Comparison of ENCODE assay signal across 15 mouse cellular contexts in the genomic region with DNA sequence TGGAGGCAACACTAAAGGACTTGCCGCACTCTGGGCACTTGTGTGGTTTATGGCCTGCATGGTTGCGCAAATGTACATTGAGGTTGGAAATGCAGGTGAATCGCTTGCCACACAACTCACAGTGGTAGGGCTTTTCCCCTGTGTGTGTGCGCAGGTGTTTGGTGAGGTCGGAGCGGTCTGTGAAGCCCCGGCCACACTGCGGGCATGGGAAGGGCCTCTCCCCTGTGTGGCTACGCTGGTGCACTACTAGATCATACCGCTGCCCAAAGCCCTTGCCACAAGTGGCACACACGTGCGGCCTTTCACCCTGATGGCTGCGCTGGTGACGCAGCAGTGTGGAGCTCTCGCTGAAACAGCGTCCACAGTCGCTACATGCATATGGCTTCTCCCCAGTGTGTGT. TPM values are rescaled to one million over a fixed set of nuclear protein-coding genes. Genes with fewer than 3 reads are reported as not detected.
DNase-seq lines count a peak whose midpoint lies in the region; ATAC-seq and TF ChIP-seq lines count a peak whose summit lies in the region.
"Had no signal": no experiment of that assay in that cellular context is flagged by ENCODE, and none has a peak within 500 bp of the region (broad histone marks: within the 10 kb centered on the region; RNA-seq: fewer than 3 reads in every experiment).

No protein-coding gene starts in this region.

- peaks cover under 1% of the 10 kb centered on the region for H3K4me1 ChIP-seq in forebrain, embryonic 15.5 days
- H3K4me1 ChIP-seq in forebrain, embryonic 10.5 days = no peaks in the 10 kb centered on the region
- peaks cover 14% of the 10 kb centered on the region for H3K4me1 ChIP-seq in liver, embryonic 13.5 days (replicated peaks)
- peaks cover 0 to 3% of the 10 kb centered on the region in 2 experiments; a peak in 1 of 4 replicates for H3K4me1 ChIP-seq in CH12.LX (ENCODE audit: control insufficient read depth in 1 of 2, insufficient read depth in 2 of 2)
- H3K4me1 ChIP-seq: forebrain, embryonic 12.5 days had no signal

- peaks cover 51% of the 10 kb centered on the region for H3K36me3 ChIP-seq in forebrain, embryonic 15.5 days
- peaks cover 76% of the 10 kb centered on the region for H3K36me3 ChIP-seq in forebrain, embryonic 10.5 days (replicated peaks)
- peaks cover 89% of the 10 kb centered on the region for H3K36me3 ChIP-seq in liver, embryonic 13.5 days
- H3K36me3 ChIP-seq in CH12.LX (replicated peaks in 1 of 2; ENCODE audit: control insufficient read depth in 1 of 2, insufficient read depth in 1 of 2, low read length in 1 of 2) = peaks cover 42 to 97% of the 10 kb centered on the region in 2 experiments

- no peak overlapping the region for H3K4me2 ChIP-seq in forebrain, embryonic 15.5 days (replicated peaks)
- H3K4me2 ChIP-seq in liver, embryonic 13.5 days = no peak overlapping the region
- no peak overlapping the region for H3K4me2 ChIP-seq in CH12.LX (ENCODE audit: insufficient read depth, low read depth, poor library complexity, severe bottlenecking)
- H3K4me2 ChIP-seq: forebrain, embryonic 12.5 days had no signal

- TF ChIP-seq CTCF in CH12.LX (conservative IDR thresholded peaks at IDR 0.05 in 1 of 2, IDR thresholded peaks at IDR 0.05 in 1 of 2; ENCODE audit: low read depth in 2 of 2, low read length in 2 of 2) = no peak

- no peak for TF ChIP-seq POLR2A in CH12.LX (IDR thresholded peaks at IDR 0.05; ENCODE audit: low read depth, low read length)

- 89% methylated on average over 17 of the region's 17 CpGs for WGBS in forebrain, embryonic 15.5 days
- WGBS in forebrain, embryonic 10.5 days = 84% methylated on average over 17 of the region's 17 CpGs
- 87% methylated on average over 17 of the region's 17 CpGs for WGBS in liver, embryonic 13.5 days (ENCODE audit: insufficient replicate concordance)

- in situ Hi-C loops in CH12.LX (cut with MboI; ENCODE audit: low pct_ligation_motif_present, low pct_unique_long_range_greater_than_20kb, low sequenced_read_pairs) = no loop called here

- no peak for DNase-seq in forebrain, embryonic 10.5 days (ENCODE audit: extremely low spot score, low spot score)
- DNase-seq in liver, embryonic 13.5 days = no peak
- no peak for DNase-seq in liver
- no peak for DNase-seq in CH12.LX (ENCODE audit: extremely low read depth)
- peak; percentile 44 for DNase-seq in R1 (ENCODE audit: low read depth, low spot score)
- DNase-seq in left cerebral cortex, postnatal 10 days (ENCODE audit: extremely low spot score in 1 of 2, low spot score in 2 of 2) = no peak
- no peak for DNase-seq in spleen, postnatal 14 days (ENCODE audit: low spot score in 2 of 2)
- DNase-seq: B cell, adult 2 months; cerebellum, adult 18-20 months; heart, postnatal 36 days had no signal

- no peak overlapping the region for H3K9ac ChIP-seq in forebrain, embryonic 15.5 days (replicated peaks)
- H3K9ac ChIP-seq in liver, embryonic 13.5 days = no peak overlapping the region
- no peak overlapping the region for H3K9ac ChIP-seq in CH12.LX (ENCODE audit: insufficient read depth, low read depth)
- H3K9ac ChIP-seq: forebrain, embryonic 12.5 days had no signal

- dilution Hi-C loops in CH12.LX (cut with MboI; ENCODE audit: extremely low pct_ligation_motif_present, extremely low pct_unique_long_range_greater_than_20kb, low sequenced_read_pairs) = no loop called here

- H3K27me3 ChIP-seq in forebrain, embryonic 15.5 days = no peaks in the 10 kb centered on the region
- H3K27me3 ChIP-seq in forebrain, embryonic 10.5 days (ENCODE audit: poor library complexity, severe bottlenecking) = no peaks in the 10 kb centered on the region
- H3K27me3 ChIP-seq in liver, embryonic 13.5 days = no peaks in the 10 kb centered on the region
- no peaks in the 10 kb centered on the region for H3K27me3 ChIP-seq in CH12.LX (replicated peaks)
- H3K27me3 ChIP-seq: forebrain, embryonic 12.5 days had no signal

- no peaks in the 10 kb centered on the region for H3K9me3 ChIP-seq in forebrain, embryonic 15.5 days
- no peaks in the 10 kb centered on the region for H3K9me3 ChIP-seq in forebrain, embryonic 10.5 days
- H3K9me3 ChIP-seq in liver, embryonic 13.5 days (replicated peaks) = no peaks in the 10 kb centered on the region
- H3K9me3 ChIP-seq in CH12.LX (replicated peaks; ENCODE audit: low read length) = no peaks in the 10 kb centered on the region
- H3K9me3 ChIP-seq: forebrain, embryonic 12.5 days; heart, embryonic 10.5 days had no signal

- peak; percentile 34 for ATAC-seq in forebrain, embryonic 15.5 days (replicated peaks)
- ATAC-seq in liver, embryonic 13.5 days (ENCODE audit: low read depth) = peak; percentile 16; the same call in 1 of the 2 replicates

- intact Hi-C loops in left cerebral cortex, postnatal 10 days (cut with DNase I) = no loop called here

- no peak for TF ChIP-seq RAD21 in CH12.LX (IDR thresholded peaks at IDR 0.05; ENCODE audit: low read depth, low read length)

- no peaks in the 10 kb centered on the region for H3K79me2 ChIP-seq in CH12.LX (replicated peaks; ENCODE audit: control insufficient read depth, extremely low read depth, insufficient read depth, poor library complexity, severe bottlenecking)

- TF ChIP-seq EP300 in CH12.LX (IDR thresholded peaks at IDR 0.05; ENCODE audit: low read length) = no peak

- H3K27ac ChIP-seq in forebrain, embryonic 15.5 days (replicated peaks) = no peak overlapping the region
- no peak overlapping the region for H3K27ac ChIP-seq in forebrain, embryonic 10.5 days
- no peak overlapping the region for H3K27ac ChIP-seq in liver, embryonic 13.5 days
- no peak overlapping the region for H3K27ac ChIP-seq in CH12.LX (ENCODE audit: insufficient read depth, low read depth)
- H3K27ac ChIP-seq: forebrain, embryonic 12.5 days; heart, embryonic 10.5 days had no signal

- H3K4me3 ChIP-seq in forebrain, embryonic 15.5 days = no peak overlapping the region
- H3K4me3 ChIP-seq in forebrain, embryonic 10.5 days = no peak overlapping the region
- H3K4me3 ChIP-seq in liver, embryonic 13.5 days (replicated peaks) = no peak overlapping the region
- no peak overlapping the region for H3K4me3 ChIP-seq in CH12.LX (replicated peaks in 1 of 3; ENCODE audit: low read depth in 2 of 3, low read length in 2 of 3, poor library complexity in 1 of 3)
- H3K4me3 ChIP-seq: forebrain, embryonic 12.5 days; heart, embryonic 10.5 days had no signal

TF ChIP-seq in CH12.LX, 34 proteins besides CTCF, POLR2A, EP300 and RAD21:
- TF ChIP-seq MEF2A (IDR thresholded peaks at IDR 0.05; ENCODE audit: borderline replicate concordance, low read depth, low read length) (no peak), POLR2AphosphoS2 (IDR thresholded peaks at IDR 0.05; ENCODE audit: low read depth, low read length) (peak; percentile 12; the same call in 1 of the 2 replicates), MAX (IDR thresholded peaks at IDR 0.05; ENCODE audit: low read length) (no peak), KAT2A (IDR thresholded peaks at IDR 0.05; ENCODE audit: insufficient replicate concordance, low read length) (no peak), HCFC1 (IDR thresholded peaks at IDR 0.05; ENCODE audit: low read depth, low read length) (no peak)
TF ChIP-seq in CH12.LX: peak in this region for 1.

RNA-seq across cellular contexts. Expression of a gene that starts 9.5 kb away (rescaled TPM):
- polyA plus RNA-seq in forebrain, embryonic 15.5 days (2015; fragmentation: Nextera tagmentation; extraction: Ambion mirVana) = 34.0 and 34.3 TPM in 2 replicates
- polyA plus RNA-seq in forebrain, embryonic 10.5 days (2016; fragmentation: Nextera tagmentation; extraction: Ambion mirVana) = 27.1 and 30.9 TPM in 2 replicates
- 12.2 and 12.6 TPM in 2 replicates for polyA plus RNA-seq in liver, embryonic 13.5 days (2015; fragmentation: Nextera tagmentation; extraction: Ambion mirVana)
- total RNA-seq in CH12.LX (2012; rRNA removed) = 14.7 and 18.7 TPM in 2 replicates
- 13.1 and 14.2 TPM in 2 replicates for total RNA-seq in CH12.LX (2014; rRNA removed)
- polyA plus RNA-seq in CH12.LX (2012; ENCODE audit: insufficient read length, low read depth) = 17.6 and 17.7 TPM in 2 replicates
- 10 to 100 TPM; 19.2 to 21.4 TPM for total RNA-seq in left cerebral cortex, postnatal 10 days (2021)

RNA-seq across cellular contexts. Expression of a gene that starts 13.8 kb away (rescaled TPM):
- polyA plus RNA-seq in forebrain, embryonic 15.5 days (2015; fragmentation: Nextera tagmentation; extraction: Ambion mirVana) = 39.0 and 40.6 TPM in 2 replicates
- 23.9 and 24.1 TPM in 2 replicates for polyA plus RNA-seq in forebrain, embryonic 10.5 days (2016; fragmentation: Nextera tagmentation; extraction: Ambion mirVana)
- 40.5 and 47.7 TPM in 2 replicates for polyA plus RNA-seq in liver, embryonic 13.5 days (2015; fragmentation: Nextera tagmentation; extraction: Ambion mirVana)
- 34.9 and 43.7 TPM in 2 replicates for total RNA-seq in CH12.LX (2012; rRNA removed)
- total RNA-seq in CH12.LX (2014; rRNA removed) = 38.8 and 40.5 TPM in 2 replicates
- 27.4 and 31.2 TPM in 2 replicates for polyA plus RNA-seq in CH12.LX (2012; ENCODE audit: insufficient read length, low read depth)
- 10 to 100 TPM; 47.7 to 50.4 TPM for total RNA-seq in left cerebral cortex, postnatal 10 days (2021)

RNA-seq across cellular contexts. Expression of a gene that starts 14.2 kb away (rescaled TPM):
- 50.7 and 54.9 TPM in 2 replicates for polyA plus RNA-seq in forebrain, embryonic 15.5 days (2015; fragmentation: Nextera tagmentation; extraction: Ambion mirVana)
- 39.8 and 40.9 TPM in 2 replicates for polyA plus RNA-seq in forebrain, embryonic 10.5 days (2016; fragmentation: Nextera tagmentation; extraction: Ambion mirVana)
- polyA plus RNA-seq in liver, embryonic 13.5 days (2015; fragmentation: Nextera tagmentation; extraction: Ambion mirVana) = 17.9 and 19.7 TPM in 2 replicates
- total RNA-seq in CH12.LX (2012; rRNA removed) (26.1 and 27.7 TPM in 2 replicates), CH12.LX (2014; rRNA removed) (18.1 and 18.6 TPM in 2 replicates)
- 22.2 and 22.8 TPM in 2 replicates for polyA plus RNA-seq in CH12.LX (2012; ENCODE audit: insufficient read length, low read depth)
- 10 to 100 TPM; 55.5 to 60.8 TPM for total RNA-seq in left cerebral cortex, postnatal 10 days (2021)

RNA-seq across cellular contexts. Expression of a gene that starts 41.7 kb away (rescaled TPM):
- not detected in 2 replicates for polyA plus RNA-seq in forebrain, embryonic 15.5 days (2015; fragmentation: Nextera tagmentation; extraction: Ambion mirVana)
- not detected in 2 replicates for polyA plus RNA-seq in forebrain, embryonic 10.5 days (2016; fragmentation: Nextera tagmentation; extraction: Ambion mirVana)
- 0.21 and 0.36 TPM in 2 replicates for polyA plus RNA-seq in liver, embryonic 13.5 days (2015; fragmentation: Nextera tagmentation; extraction: Ambion mirVana)
- total RNA-seq in CH12.LX (2012; rRNA removed) = not detected in 2 replicates
- total RNA-seq in CH12.LX (2014; rRNA removed) = not detected in 2 replicates
- polyA plus RNA-seq in CH12.LX (2012; ENCODE audit: insufficient read length, low read depth) = not detected in 2 replicates
- total RNA-seq in left cerebral cortex, postnatal 10 days (2021) = not detected
- total RNA-seq: gastrocnemius, adult 18-20 months; heart, postnatal 36 days had no signal
- polyA plus RNA-seq: forebrain, embryonic 12.5 days; heart, embryonic 10.5 days; intestine, embryonic 16.5 days had no signal
